Mouse (Mus musculus) lung, postnatal 0 days (tissue): ENCODE data around the gene Setd4. TPM values are rescaled to one million over a fixed set of nuclear protein-coding genes. Genes with fewer than 3 reads are reported as not detected.

Experiments
- ATAC-seq: fragments of 200-750 bp; cut with Nextera tagmentation; 2 replicates; pipeline ENCODE4 v1.8.0; 2017; ENCODE audit warnings: moderate library complexity
- DNase-seq: peaks from one replicate; pipeline ENCODE4 v3.0.0-alpha.2; 2016; ENCODE audit warnings: low spot score
- H3K27ac ChIP-seq: fragments of 300-500 bp; sonication (generic); 2 replicates; pipeline ENCODE4 v1.5.1; 2014; ENCODE audit warnings: antibody characterized with exemption, mild to moderate bottlenecking, low read length, mixed read lengths
- H3K27me3 ChIP-seq: fragments of 300-500 bp; sonication (generic); replicated peaks from 2 replicates; pipeline ENCODE4 v1.6.1; 2014; ENCODE audit warnings: low read length, mixed read lengths; ENCODE audit not compliant: insufficient read depth
- H3K36me3 ChIP-seq: fragments of 300-500 bp; sonication (generic); 2 replicates; pipeline ENCODE4 v1.6.1; 2014; ENCODE audit warnings: low read length, mixed read lengths; ENCODE audit not compliant: insufficient read depth
- H3K4me1 ChIP-seq: fragments of 300-500 bp; sonication (generic); 2 replicates; pipeline ENCODE4 v1.6.1; 2014; ENCODE audit warnings: antibody characterized with exemption, low read depth, low read length, mixed read lengths; ENCODE audit not compliant: insufficient read depth
- H3K4me2 ChIP-seq: fragments of 300-500 bp; sonication (generic); replicated peaks from 2 replicates; pipeline ENCODE4 v1.6.1; 2014; ENCODE audit warnings: low read depth, mild to moderate bottlenecking, low read length, moderate library complexity, mixed read lengths
- H3K4me3 ChIP-seq: fragments of 300-500 bp; sonication (generic); 2 replicates; pipeline ENCODE4 v1.5.1; 2014; ENCODE audit warnings: low read depth, low read length
- H3K9ac ChIP-seq: fragments of 300-500 bp; sonication (generic); replicated peaks from 2 replicates; pipeline ENCODE4 v1.6.1; 2014; ENCODE audit warnings: low read depth, mild to moderate bottlenecking
- H3K9me3 ChIP-seq: fragments of 300-500 bp; sonication (generic); 2 replicates; pipeline ENCODE4 v1.6.1; 2016; ENCODE audit warnings: low read length, mixed read lengths
- CTCF ChIP-seq: IDR thresholded peaks from 2 replicates; pipeline ENCODE4 v1.5.1; 2016; ENCODE audit warnings: antibody characterized with exemption, mild to moderate bottlenecking
- EP300 ChIP-seq: IDR thresholded peaks from 2 replicates; pipeline ENCODE4 v1.6.1; 2016; ENCODE audit warnings: antibody characterized with exemption, mild to moderate bottlenecking, control low read depth
- WGBS: fragments of 180-500 bp; shearing (Covaris S2); extraction: QIAGEN DNeasy Blood & Tissue Kit; methylation state at CpG from one replicate; pipeline ENCODE4 v1.1.7; 2014; 5-methylcytosine and 5-hydroxymethylcytosine counted together
- polyA plus RNA-seq: library from polyadenylated mRNA; unstranded; fragments of >200 nt; fragmentation: Nextera tagmentation; extraction: Ambion mirVana; gene quantifications from 2 replicates; pipeline ENCODE4 v1.2.1, GENCODE M21; 2015

Setd4 gene
- polyA plus RNA-seq, 1 experiment from 2014 or later: 5.6 TPM

DNA sequence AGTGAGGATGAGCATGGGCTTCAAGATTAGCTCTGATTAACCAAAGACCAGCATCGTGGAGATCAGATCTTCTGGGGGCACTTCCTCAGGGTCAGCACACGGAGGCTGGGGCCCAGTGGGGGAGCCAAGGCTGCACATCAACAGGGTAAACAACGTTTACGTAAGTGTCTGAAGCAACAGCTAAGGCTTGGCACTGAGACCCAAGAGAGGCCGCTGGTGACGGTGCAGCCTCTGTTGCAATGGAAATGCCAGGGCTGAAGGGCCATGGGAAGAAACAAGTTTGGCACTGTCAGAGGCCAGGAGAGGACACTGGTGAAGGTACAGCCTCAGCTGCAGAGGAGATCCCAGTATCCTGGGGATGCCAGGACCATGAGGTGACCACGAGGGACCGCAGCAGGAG, 10.5 kb downstream of the Setd4 start:
- TF ChIP-seq CTCF (no peak), EP300 (no peak)
- no peaks in the 10 kb centered on the region for H3K36me3 ChIP-seq
- no peak overlapping the region for H3K4me3 ChIP-seq

GRCm38 (mm10) chr16:93592711-93593110, 11.2 kb downstream of the Setd4 start:
- H3K4me1 ChIP-seq: no peaks in the 10 kb centered on the region
- H3K36me3 ChIP-seq: no peaks in the 10 kb centered on the region
- H3K4me2 ChIP-seq: no peak overlapping the region
- H3K9me3 ChIP-seq: no peaks in the 10 kb centered on the region
- H3K4me3 ChIP-seq: no peak overlapping the region
- WGBS: 98% methylated on average over 3 of the region's 3 CpGs
- no peak overlapping the region for H3K27ac ChIP-seq
- DNase-seq (no peak), ATAC-seq (no peak)
- no peaks in the 10 kb centered on the region for H3K27me3 ChIP-seq
- no peak overlapping the region for H3K9ac ChIP-seq
- TF ChIP-seq CTCF (no peak), EP300 (no peak)

More for the DNA sequence above, 10.5 kb downstream of the Setd4 start:
- DNase-seq: peak; percentile 16
- Histone ChIP-seq H3K27me3 (no peaks in the 10 kb centered on the region), H3K9me3 (no peaks in the 10 kb centered on the region), H3K9ac (no peak overlapping the region), H3K4me2 (no peak overlapping the region), H3K4me1 (no peaks in the 10 kb centered on the region), H3K27ac (no peak overlapping the region)
- WGBS: 76% methylated on average over 8 of the region's 8 CpGs
- no peak for ATAC-seq

DNA sequence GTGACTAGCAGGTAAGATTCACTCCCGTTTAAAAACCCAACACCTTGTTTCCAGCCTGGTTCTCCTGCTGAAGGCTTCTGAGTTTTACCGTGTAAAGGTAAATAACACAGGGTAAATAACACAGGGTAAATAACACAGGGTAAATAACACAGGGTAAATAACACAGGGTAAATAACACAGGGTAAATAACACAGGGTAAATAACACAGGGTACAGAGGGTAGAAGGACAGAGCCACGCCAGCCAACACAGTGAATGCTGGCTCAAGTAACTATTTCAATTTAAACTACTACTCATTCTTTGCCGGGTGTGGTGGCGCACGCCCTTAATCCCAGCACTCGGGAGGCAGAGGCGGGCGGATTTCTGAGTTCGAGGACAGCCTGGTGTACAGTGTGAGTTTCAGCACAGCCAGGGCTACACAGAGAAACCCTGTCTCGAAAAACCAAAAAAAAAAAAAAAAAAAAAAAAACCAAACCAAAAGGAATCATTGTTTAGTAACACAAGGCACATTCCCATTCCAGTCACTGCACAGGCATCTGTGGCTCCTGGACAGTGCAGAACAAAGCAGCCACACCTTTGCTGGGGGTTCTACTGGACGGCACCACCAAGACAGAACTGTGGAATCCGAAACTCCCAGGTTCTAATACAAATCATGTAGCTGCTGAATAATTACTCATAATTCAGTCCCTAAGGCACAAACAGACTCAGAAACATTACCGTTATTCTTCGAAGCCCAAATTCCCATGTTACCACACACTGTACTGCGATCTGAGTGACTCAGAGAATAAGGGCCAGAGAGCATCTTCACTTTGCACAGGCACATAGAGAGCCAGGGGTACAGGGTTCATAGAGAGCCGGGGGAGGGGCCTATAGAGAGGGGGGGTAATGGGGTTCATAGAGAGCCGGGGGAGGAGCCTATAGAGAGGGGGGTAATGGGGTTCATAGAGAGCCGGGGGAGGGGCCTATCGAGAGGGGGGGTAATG, 12.1 kb downstream of the Setd4 start:
- no peak overlapping the region for H3K4me2 ChIP-seq
- WGBS: 86% methylated on average over 17 of the region's 20 CpGs
- no peaks in the 10 kb centered on the region for H3K9me3 ChIP-seq
- no peaks in the 10 kb centered on the region for H3K4me1 ChIP-seq
- H3K36me3 ChIP-seq: no peaks in the 10 kb centered on the region
- no peak overlapping the region for H3K4me3 ChIP-seq
- no peaks in the 10 kb centered on the region for H3K27me3 ChIP-seq
- TF ChIP-seq CTCF (no peak), EP300 (no peak)
- no peak for ATAC-seq
- DNase-seq: no peak
- H3K9ac ChIP-seq: no peak overlapping the region
- no peak overlapping the region for H3K27ac ChIP-seq

GRCm38 (mm10) chr16:93590915-93591314, 12.9 kb downstream of the Setd4 start:
- Histone ChIP-seq H3K27ac (no peak overlapping the region), H3K36me3 (no peaks in the 10 kb centered on the region), H3K4me1 (no peaks in the 10 kb centered on the region), H3K9ac (no peak overlapping the region), H3K4me2 (no peak overlapping the region), H3K4me3 (no peak overlapping the region), H3K27me3 (no peaks in the 10 kb centered on the region), H3K9me3 (no peaks in the 10 kb centered on the region)
- WGBS: 79% methylated on average over 15 of the region's 15 CpGs
- no peak for TF ChIP-seq EP300
- TF ChIP-seq CTCF: no peak
- DNase-seq (no peak), ATAC-seq (no peak)

GRCm38 (mm10) chr16:93588281-93588680, 15.6 kb downstream of the Setd4 start:
- Histone ChIP-seq H3K27ac (no peak overlapping the region), H3K4me2 (no peak overlapping the region), H3K9ac (no peak overlapping the region), H3K4me1 (no peaks in the 10 kb centered on the region), H3K36me3 (no peaks in the 10 kb centered on the region), H3K4me3 (no peak overlapping the region), H3K9me3 (no peaks in the 10 kb centered on the region), H3K27me3 (no peaks in the 10 kb centered on the region)
- DNase-seq (no peak), ATAC-seq (no peak)
- 56% methylated on average over 4 of the region's 4 CpGs for WGBS
- TF ChIP-seq CTCF (no peak), EP300 (no peak)

- ATAC-seq (0 out of 2 replicates have a peak, but pooled peaks have one; percentile 15), DNase-seq (no peak)
- H3K4me2 ChIP-seq: no peak overlapping the region
- H3K27ac ChIP-seq: no peak overlapping the region
- H3K9ac ChIP-seq: no peak overlapping the region
- no peaks in the 10 kb centered on the region for H3K36me3 ChIP-seq
- no peak for TF ChIP-seq EP300
- TF ChIP-seq CTCF: no peak
- H3K9me3 ChIP-seq: no peaks in the 10 kb centered on the region
- no peaks in the 10 kb centered on the region for H3K27me3 ChIP-seq
- H3K4me1 ChIP-seq: no peaks in the 10 kb centered on the region
- WGBS: 74% methylated on average over 8 of the region's 8 CpGs
- no peak overlapping the region for H3K4me3 ChIP-seq
These were observed 17.5 kb downstream of the Setd4 start for GRCm38 (mm10) chr16:93586382-93586781.
